8 mouse cellular contexts compared by ENCODE assay signal in genomic region chr5:75575567-75576515, GRCm38 (mm10). TPM values are rescaled to one million over a fixed set of nuclear protein-coding genes. Genes with fewer than 3 reads are reported as not detected.
DNase-seq lines count a peak whose midpoint lies in the region; ATAC-seq and TF ChIP-seq lines count a peak whose summit lies in the region.

No protein-coding gene starts in this region.

- peak overlapping the region; percentile 61 for H3K4me3 ChIP-seq in embryonic facial prominence, embryonic 13.5 days
- H3K4me3 ChIP-seq in heart, embryonic 14.5 days (ENCODE audit: control insufficient read depth in 1 of 2, insufficient read depth in 1 of 2, low read depth in 1 of 2, low read length in 2 of 2): peak overlapping the region; percentile 51 to 67
- H3K4me3 ChIP-seq in liver, embryonic 14.5 days (ENCODE audit: insufficient read depth in 1 of 2, low read depth in 2 of 2, low read length in 2 of 2): peak overlapping the region; percentile 59 to 68

- H3K4me2 ChIP-seq in embryonic facial prominence, embryonic 13.5 days: peak overlapping the region; percentile 99
- H3K4me2 ChIP-seq in heart, embryonic 14.5 days (ENCODE audit: low read length): peak overlapping the region; percentile 100
- peak overlapping the region; percentile 85 for H3K4me2 ChIP-seq in liver, embryonic 14.5 days (ENCODE audit: low read depth)

- TF ChIP-seq CTCF in liver, embryonic 14.5 days (IDR thresholded peaks at IDR 0.05; ENCODE audit: low read depth): peak; percentile 62

- no peaks in the 10 kb centered on the region for H3K9me3 ChIP-seq in embryonic facial prominence, embryonic 13.5 days
- H3K9me3 ChIP-seq in heart, embryonic 14.5 days (ENCODE audit: control insufficient read depth, low read length): no peaks in the 10 kb centered on the region
- no peaks in the 10 kb centered on the region for H3K9me3 ChIP-seq in liver, embryonic 14.5 days (ENCODE audit: control insufficient read depth, low read length)

- DNase-seq in ovary, adult 18-20 months (ENCODE audit: low spot score): peak; percentile 28
- DNase-seq in ovary, postnatal 14 days (ENCODE audit: low spot score): no peak
- DNase-seq in kidney, postnatal 10 days: peak; percentile 75
- DNase-seq in liver, embryonic 14.5 days (ENCODE audit: low read depth in 3 of 3, low spot score in 3 of 3): peak in 1 of 3 experiments; percentile 18
- DNase-seq in neural tube, embryonic 10.5 days (ENCODE audit: extremely low spot score, low spot score): peak; percentile 75
- peak; percentile 72 for DNase-seq in thymus, postnatal 0 days (ENCODE audit: low spot score)

- peaks cover 31% of the 10 kb centered on the region for H3K27me3 ChIP-seq in embryonic facial prominence, embryonic 13.5 days
- peaks cover 16% of the 10 kb centered on the region for H3K27me3 ChIP-seq in heart, embryonic 14.5 days (ENCODE audit: control insufficient read depth, insufficient read depth, low read length)
- peaks cover 3% of the 10 kb centered on the region; the same call in 1 of the 2 replicates for H3K27me3 ChIP-seq in liver, embryonic 14.5 days (ENCODE audit: control insufficient read depth, insufficient read depth, low read length)

- H3K4me1 ChIP-seq in embryonic facial prominence, embryonic 13.5 days: peaks cover 25% of the 10 kb centered on the region
- peaks cover 4 to 8% of the 10 kb centered on the region in 2 experiments; a peak in 3 of 4 replicates for H3K4me1 ChIP-seq in heart, embryonic 14.5 days (ENCODE audit: control insufficient read depth in 2 of 2, insufficient read depth in 2 of 2, low read length in 2 of 2)
- H3K4me1 ChIP-seq in liver, embryonic 14.5 days (replicated peaks; ENCODE audit: control insufficient read depth in 2 of 2, insufficient read depth in 2 of 2, low read length in 1 of 2): peaks cover 11 to 24% of the 10 kb centered on the region in 2 experiments

- no peak for TF ChIP-seq EP300 in liver, embryonic 14.5 days (IDR thresholded peaks at IDR 0.05; ENCODE audit: low read depth)

- ATAC-seq in embryonic facial prominence, embryonic 13.5 days (ENCODE audit: insufficient number of reproducible peaks, insufficient read depth, low FRiP score, low TSS enrichment, low read depth): peak; percentile 39; the same call in 1 of the 2 replicates
- peak; percentile 42; the same call in 1 of the 2 replicates for ATAC-seq in heart, embryonic 14.5 days (ENCODE audit: insufficient number of reproducible peaks, insufficient read depth, low FRiP score, low read depth)
- peak; percentile 47 for ATAC-seq in liver, embryonic 14.5 days (ENCODE audit: insufficient read depth)

- no peaks in the 10 kb centered on the region for H3K36me3 ChIP-seq in embryonic facial prominence, embryonic 13.5 days
- no peaks in the 10 kb centered on the region for H3K36me3 ChIP-seq in heart, embryonic 14.5 days (ENCODE audit: control insufficient read depth, insufficient read depth, low read length)
- H3K36me3 ChIP-seq in liver, embryonic 14.5 days (replicated peaks; ENCODE audit: control insufficient read depth, insufficient read depth, low read depth): no peaks in the 10 kb centered on the region

- H3K27ac ChIP-seq in embryonic facial prominence, embryonic 13.5 days: no peak overlapping the region
- H3K27ac ChIP-seq in heart, embryonic 14.5 days (replicated peaks in 1 of 2; ENCODE audit: control insufficient read depth in 1 of 2, insufficient read depth in 1 of 2, low read depth in 2 of 2, low read length in 2 of 2): 0 out of 4 replicates have a peak overlapping the region, but pooled peaks of 1 of the 2 experiments have one; percentile 50
- no peak overlapping the region for H3K27ac ChIP-seq in liver, embryonic 14.5 days

- WGBS in embryonic facial prominence, embryonic 13.5 days: under 1% methylated on average over 53 of the region's 53 CpGs
- 1% methylated on average over 53 of the region's 53 CpGs for WGBS in heart, embryonic 14.5 days
- WGBS in liver, embryonic 14.5 days (ENCODE audit: insufficient replicate concordance): under 1% methylated on average over 53 of the region's 53 CpGs

- peak overlapping the region; percentile 73 for H3K9ac ChIP-seq in embryonic facial prominence, embryonic 13.5 days
- H3K9ac ChIP-seq in heart, embryonic 14.5 days (ENCODE audit: low read length): peak overlapping the region; percentile 79
- H3K9ac ChIP-seq in liver, embryonic 14.5 days (replicated peaks): peak overlapping the region; percentile 64

RNA-seq across cellular contexts. Expression of gene Kit, which starts 1.1 kb away (rescaled TPM):
- 11.7 and 14.5 TPM in 2 replicates for polyA plus RNA-seq in embryonic facial prominence, embryonic 13.5 days (2015; fragmentation: Nextera tagmentation; extraction: Ambion mirVana)
- polyA plus RNA-seq in heart, embryonic 14.5 days (2014; fragmentation: Nextera tagmentation; extraction: Ambion mirVana): 13.1 TPM in 2 replicates
- 9.1 and 11.0 TPM in 2 replicates for polyA plus RNA-seq in liver, embryonic 14.5 days (2012; rRNA removed)
- 12.4 and 13.4 TPM in 2 replicates for polyA plus RNA-seq in liver, embryonic 14.5 days (2014; fragmentation: Nextera tagmentation; extraction: Ambion mirVana)
- 8.4 and 9.6 TPM in 2 replicates for polyA plus RNA-seq in thymus, postnatal 0 days (2015; fragmentation: Nextera tagmentation; extraction: Ambion mirVana)
